Mouse (Mus musculus): ENCODE results near the gene Junb.

DNA sequence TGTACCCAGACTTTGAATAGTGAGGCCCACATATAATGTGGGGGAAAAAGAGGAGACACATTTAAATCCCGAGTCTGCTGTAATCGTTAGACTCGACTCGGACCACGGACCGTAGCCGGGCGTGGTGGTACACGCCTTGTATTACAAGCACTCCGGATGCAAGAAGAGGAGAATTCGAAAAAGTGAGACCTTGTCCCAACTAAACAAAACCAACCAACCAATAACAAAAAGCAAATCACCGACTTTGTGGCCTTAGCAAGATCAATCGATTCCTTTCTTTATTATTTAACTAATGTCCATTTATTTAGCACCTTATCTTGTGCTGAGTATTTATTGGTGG is 49.0 kb upstream of the Junb start:
- TF ChIP-seq CTCF (IDR thresholded peaks at IDR 0.05; ENCODE audit: low read depth) = no peak
- TF ChIP-seq EP300 (IDR thresholded peaks at IDR 0.05; ENCODE audit: low read depth) = no peak

Measured in liver, postnatal 0 days (tissue).